Mouse (Mus musculus): ENCODE results near the gene Adipoq. TPM values are rescaled to one million over a fixed set of nuclear protein-coding genes. Genes with fewer than 3 reads are reported as not detected.

Gene Adipoq
- polyA plus RNA-seq, 2 experiments, result not detected

- Histone ChIP-seq H3K27me3 (ENCODE audit: control insufficient read depth, insufficient read depth, low read length) (no peaks in the 10 kb centered on the region), H3K9me3 (ENCODE audit: control insufficient read depth, low read length) (no peaks in the 10 kb centered on the region), H3K4me2 (ENCODE audit: low read depth) (no peak overlapping the region), H3K4me1 (replicated peaks; ENCODE audit: control insufficient read depth in 2 of 2, insufficient read depth in 2 of 2, low read length in 1 of 2) (no peaks in the 10 kb centered on the region), H3K36me3 (replicated peaks; ENCODE audit: control insufficient read depth, insufficient read depth, low read depth) (no peaks in the 10 kb centered on the region), H3K27ac (no peak overlapping the region), H3K4me3 (ENCODE audit: insufficient read depth in 1 of 2, low read depth in 2 of 2, low read length in 2 of 2) (no peak overlapping the region), H3K9ac (replicated peaks) (no peak overlapping the region)
- ATAC-seq (ENCODE audit: insufficient read depth), result no peak
- no peak for TF ChIP-seq EP300 (IDR thresholded peaks at IDR 0.05; ENCODE audit: low read depth)
- peak; percentile 65 for TF ChIP-seq CTCF (IDR thresholded peaks at IDR 0.05; ENCODE audit: low read depth)
- 22% methylated on average over 11 of the region's 11 CpGs for WGBS (ENCODE audit: insufficient replicate concordance)
- DNase-seq (ENCODE audit: low read depth in 3 of 3, low spot score in 3 of 3), result peak in 1 of 3 experiments; percentile 46
These were observed 10.8 kb upstream of the Adipoq start for GRCm38 (mm10) chr16:23135421-23136149.

GRCm38 (mm10) chr16:23136406-23136970 lies 9.8 kb upstream of the Adipoq start:
- Histone ChIP-seq H3K27me3 (ENCODE audit: control insufficient read depth, insufficient read depth, low read length) (no peaks in the 10 kb centered on the region), H3K27ac (no peak overlapping the region), H3K9me3 (ENCODE audit: control insufficient read depth, low read length) (no peaks in the 10 kb centered on the region), H3K4me2 (ENCODE audit: low read depth) (no peak overlapping the region), H3K9ac (replicated peaks) (no peak overlapping the region), H3K36me3 (replicated peaks; ENCODE audit: control insufficient read depth, insufficient read depth, low read depth) (no peaks in the 10 kb centered on the region), H3K4me3 (ENCODE audit: insufficient read depth in 1 of 2, low read depth in 2 of 2, low read length in 2 of 2) (no peak overlapping the region), H3K4me1 (replicated peaks; ENCODE audit: control insufficient read depth in 2 of 2, insufficient read depth in 2 of 2, low read length in 1 of 2) (no peaks in the 10 kb centered on the region)
- ATAC-seq (ENCODE audit: insufficient read depth) (no peak), DNase-seq (ENCODE audit: low read depth in 3 of 3, low spot score in 3 of 3) (no peak)
- 42% methylated on average over 4 of the region's 4 CpGs for WGBS (ENCODE audit: insufficient replicate concordance)
- TF ChIP-seq CTCF (IDR thresholded peaks at IDR 0.05; ENCODE audit: low read depth) (no peak), EP300 (IDR thresholded peaks at IDR 0.05; ENCODE audit: low read depth) (no peak)

- 71% methylated on average over 3 of the region's 3 CpGs for WGBS (ENCODE audit: insufficient replicate concordance)
These were observed 5.4 kb upstream of the Adipoq start for GRCm38 (mm10) chr16:23140911-23141310.

GRCm38 (mm10) chr16:23144326-23144725 lies 2.0 kb upstream of the Adipoq start:
- Histone ChIP-seq H3K4me2 (ENCODE audit: low read depth) (no peak overlapping the region), H3K36me3 (replicated peaks; ENCODE audit: control insufficient read depth, insufficient read depth, low read depth) (no peaks in the 10 kb centered on the region), H3K9ac (replicated peaks) (no peak overlapping the region), H3K4me1 (replicated peaks; ENCODE audit: control insufficient read depth in 2 of 2, insufficient read depth in 2 of 2, low read length in 1 of 2) (peaks cover 0 to 2% of the 10 kb centered on the region in 2 experiments; a peak in 2 of 4 replicates), H3K27me3 (ENCODE audit: control insufficient read depth, insufficient read depth, low read length) (no peaks in the 10 kb centered on the region), H3K27ac (no peak overlapping the region), H3K9me3 (ENCODE audit: control insufficient read depth, low read length) (no peaks in the 10 kb centered on the region), H3K4me3 (ENCODE audit: insufficient read depth in 1 of 2, low read depth in 2 of 2, low read length in 2 of 2) (no peak overlapping the region)
- peak; percentile 35; the same call in 1 of the 2 replicates for ATAC-seq (ENCODE audit: insufficient read depth)
- 35% methylated on average over 7 of the region's 7 CpGs for WGBS (ENCODE audit: insufficient replicate concordance)
- peak; percentile 16 to 41 (median 17) for DNase-seq (ENCODE audit: low read depth in 3 of 3, low spot score in 3 of 3)
- no peak for TF ChIP-seq EP300 (IDR thresholded peaks at IDR 0.05; ENCODE audit: low read depth)
- no peak for TF ChIP-seq CTCF (IDR thresholded peaks at IDR 0.05; ENCODE audit: low read depth)

More at GRCm38 (mm10) chr16:23140911-23141310, 5.4 kb upstream of the Adipoq start:
- no peaks in the 10 kb centered on the region for H3K36me3 ChIP-seq (replicated peaks; ENCODE audit: control insufficient read depth, insufficient read depth, low read depth)
- H3K27ac ChIP-seq, result no peak overlapping the region
- H3K4me1 ChIP-seq (replicated peaks; ENCODE audit: control insufficient read depth in 2 of 2, insufficient read depth in 2 of 2, low read length in 1 of 2), result peaks cover 0 to 2% of the 10 kb centered on the region in 2 experiments; a peak in 2 of 4 replicates
- no peak overlapping the region for H3K4me3 ChIP-seq (ENCODE audit: insufficient read depth in 1 of 2, low read depth in 2 of 2, low read length in 2 of 2)
- DNase-seq (ENCODE audit: low read depth in 3 of 3, low spot score in 3 of 3) (no peak), ATAC-seq (ENCODE audit: insufficient read depth) (no peak)
- H3K4me2 ChIP-seq (ENCODE audit: low read depth), result no peak overlapping the region
- no peaks in the 10 kb centered on the region for H3K27me3 ChIP-seq (ENCODE audit: control insufficient read depth, insufficient read depth, low read length)
- H3K9ac ChIP-seq (replicated peaks), result no peak overlapping the region
- H3K9me3 ChIP-seq (ENCODE audit: control insufficient read depth, low read length), result no peaks in the 10 kb centered on the region
- TF ChIP-seq EP300 (IDR thresholded peaks at IDR 0.05; ENCODE audit: low read depth) (no peak), CTCF (IDR thresholded peaks at IDR 0.05; ENCODE audit: low read depth) (no peak)

- H3K4me1 ChIP-seq (replicated peaks; ENCODE audit: control insufficient read depth in 2 of 2, insufficient read depth in 2 of 2, low read length in 1 of 2), result peaks cover 0 to 4% of the 10 kb centered on the region in 2 experiments; a peak in 2 of 4 replicates
- TF ChIP-seq EP300 (IDR thresholded peaks at IDR 0.05; ENCODE audit: low read depth) (no peak), CTCF (IDR thresholded peaks at IDR 0.05; ENCODE audit: low read depth) (no peak)
- no peak overlapping the region for H3K27ac ChIP-seq
- H3K4me2 ChIP-seq (ENCODE audit: low read depth), result no peak overlapping the region
- DNase-seq (ENCODE audit: low read depth in 3 of 3, low spot score in 3 of 3), result no peak
- no peaks in the 10 kb centered on the region for H3K36me3 ChIP-seq (replicated peaks; ENCODE audit: control insufficient read depth, insufficient read depth, low read depth)
- no peak overlapping the region for H3K9ac ChIP-seq (replicated peaks)
- no peak overlapping the region for H3K4me3 ChIP-seq (ENCODE audit: insufficient read depth in 1 of 2, low read depth in 2 of 2, low read length in 2 of 2)
- WGBS (ENCODE audit: insufficient replicate concordance), result 54% methylated on average over 5 of the region's 5 CpGs
- no peaks in the 10 kb centered on the region for H3K27me3 ChIP-seq (ENCODE audit: control insufficient read depth, insufficient read depth, low read length)
- ATAC-seq (ENCODE audit: insufficient read depth), result no peak
- H3K9me3 ChIP-seq (ENCODE audit: control insufficient read depth, low read length), result no peaks in the 10 kb centered on the region
These were observed 1.1 kb upstream of the Adipoq start for GRCm38 (mm10) chr16:23145211-23145610.

All from liver, embryonic 14.5 days (tissue).